13 mouse cellular contexts compared by ENCODE assay signal in genomic region chr9:88359140-88359539, GRCm38 (mm10).
"Had no signal": no experiment of that assay in that cellular context is flagged by ENCODE, and none has a peak within 500 bp of the region (broad histone marks: within the 10 kb centered on the region; RNA-seq: fewer than 3 reads in every experiment).

No protein-coding gene starts in this region.

- H3K9ac ChIP-seq: kidney, embryonic 15.5 days; limb, embryonic 15.5 days; lung, embryonic 15.5 days; midbrain, embryonic 12.5 days; neural tube, embryonic 13.5 days had no signal

- H3K4me3 ChIP-seq: kidney, embryonic 15.5 days; limb, embryonic 15.5 days; lung, embryonic 15.5 days; midbrain, embryonic 12.5 days; neural tube, embryonic 13.5 days had no signal

- H3K9me3 ChIP-seq: kidney, embryonic 15.5 days; limb, embryonic 15.5 days; lung, embryonic 15.5 days; midbrain, embryonic 12.5 days; neural tube, embryonic 13.5 days had no signal

- H3K27me3 ChIP-seq: kidney, embryonic 15.5 days; limb, embryonic 15.5 days; lung, embryonic 15.5 days; midbrain, embryonic 12.5 days; neural tube, embryonic 13.5 days had no signal

- ATAC-seq: inflammation-experienced regulatory T-cells, adult 6 months; intestine, postnatal 0 days; midbrain, embryonic 16.5 days had no signal

- H3K4me1 ChIP-seq: kidney, embryonic 15.5 days; lung, embryonic 15.5 days had no signal

- DNase-seq: kidney, postnatal 14 days; retina, postnatal 1 day; right cerebral cortex, postnatal 4 days; spleen, adult 18-20 months; thymus, postnatal 4 days had no signal

- H3K36me3 ChIP-seq: kidney, embryonic 15.5 days; lung, embryonic 15.5 days; midbrain, embryonic 12.5 days; neural tube, embryonic 13.5 days had no signal

- H3K27ac ChIP-seq: kidney, embryonic 15.5 days; limb, embryonic 15.5 days; lung, embryonic 15.5 days; midbrain, embryonic 12.5 days; neural tube, embryonic 13.5 days had no signal

- H3K4me2 ChIP-seq: kidney, embryonic 15.5 days; limb, embryonic 15.5 days; lung, embryonic 15.5 days; midbrain, embryonic 12.5 days; neural tube, embryonic 13.5 days had no signal
